In the genomic region with DNA sequence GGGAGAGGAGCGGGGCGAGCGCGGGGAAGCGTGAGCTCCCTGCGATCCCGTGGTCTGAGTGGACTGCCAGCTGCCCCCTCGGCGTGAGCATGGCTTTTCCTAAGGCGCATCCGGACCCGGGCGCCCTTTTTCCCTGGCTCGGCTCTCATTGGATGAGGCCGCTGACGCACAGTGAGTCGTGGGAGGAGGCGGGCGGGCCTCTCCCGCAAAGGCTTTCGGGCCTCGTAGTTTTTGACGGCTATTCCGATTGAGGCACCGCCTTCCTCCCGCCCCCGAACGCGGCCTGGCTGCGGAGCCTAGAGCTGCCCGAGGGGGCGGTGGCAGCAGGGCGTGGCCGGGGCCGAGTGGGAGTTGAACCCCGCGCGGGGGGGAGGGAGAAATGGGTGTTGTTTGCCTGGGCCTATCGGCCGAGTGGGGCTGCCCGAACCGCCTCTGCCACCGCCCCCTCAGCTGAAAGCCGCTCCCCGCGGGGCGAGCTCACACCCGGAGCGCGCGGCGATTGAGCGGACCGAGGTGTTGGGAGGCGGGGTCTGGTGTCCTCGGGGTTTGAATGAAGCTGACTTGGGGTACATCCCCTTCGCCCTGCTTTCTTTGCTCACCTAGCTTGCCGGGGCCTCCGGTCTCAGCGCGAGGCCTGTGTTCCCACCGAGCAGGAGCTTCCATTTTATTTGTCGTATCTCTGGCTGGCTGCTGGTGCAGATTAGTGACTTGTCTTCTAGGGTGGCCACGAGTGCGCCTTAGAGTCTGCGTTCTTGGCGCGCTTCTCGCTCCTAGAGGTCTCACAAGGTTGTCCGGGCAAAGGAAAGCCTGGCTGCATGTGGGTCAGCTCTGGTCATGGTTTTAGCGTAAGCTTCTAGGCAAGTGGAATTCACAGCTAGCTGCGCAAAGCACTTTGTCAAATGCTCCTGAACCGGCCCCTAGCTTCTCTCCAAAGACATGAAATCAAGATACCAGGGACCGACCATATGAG, we compare ENCODE assay signal across 8 mouse cellular contexts. TPM values are rescaled to one million over a fixed set of nuclear protein-coding genes. Genes with fewer than 3 reads are reported as not detected.
A peak's percentile ranks its signal among the peaks of the same experiment; 100 is the strongest.
DNase-seq lines count a peak whose midpoint lies in the region; ATAC-seq and TF ChIP-seq lines count a peak whose summit lies in the region.

No protein-coding gene starts in this region.

- under 1% methylated on average over 73 of the region's 74 CpGs for WGBS in embryonic facial prominence, embryonic 13.5 days
- under 1% methylated on average over 71 of the region's 74 CpGs for WGBS in kidney, adult 2 months
- WGBS in limb, embryonic 12.5 days: 1% methylated on average over 71 of the region's 74 CpGs
- WGBS in midbrain, embryonic 15.5 days: under 1% methylated on average over 73 of the region's 74 CpGs
- under 1% methylated on average over 73 of the region's 74 CpGs for WGBS in spleen, adult 2 months

- peak overlapping the region; percentile 79 for H3K9ac ChIP-seq in embryonic facial prominence, embryonic 13.5 days
- H3K9ac ChIP-seq in limb, embryonic 12.5 days (replicated peaks): peak overlapping the region; percentile 75
- peak overlapping the region; percentile 67 for H3K9ac ChIP-seq in midbrain, embryonic 15.5 days

- TF ChIP-seq CTCF in kidney, adult 2 months (conservative IDR thresholded peaks at IDR 0.05; ENCODE audit: insufficient read depth, insufficient read length, low read depth, low read length): peak; percentile 16; the same call in 1 of the 2 replicates
- no peak for TF ChIP-seq CTCF in spleen, adult 2 months (IDR thresholded peaks at IDR 0.05; ENCODE audit: extremely low read depth, insufficient read depth, insufficient read length, insufficient replicate concordance)

- TF ChIP-seq POLR2A in kidney, adult 2 months (IDR thresholded peaks at IDR 0.05; ENCODE audit: low read depth, low read length): no peak
- TF ChIP-seq POLR2A in spleen, adult 2 months (IDR thresholded peaks at IDR 0.05; ENCODE audit: low read depth, low read length): no peak; the same call in 1 of the 2 replicates

- no peaks in the 10 kb centered on the region for H3K36me3 ChIP-seq in embryonic facial prominence, embryonic 13.5 days
- H3K36me3 ChIP-seq in kidney, adult 2 months (ENCODE audit: control insufficient read depth, insufficient read depth, low read length): no peaks in the 10 kb centered on the region
- H3K36me3 ChIP-seq in limb, embryonic 12.5 days: peaks cover 10% of the 10 kb centered on the region
- H3K36me3 ChIP-seq in midbrain, embryonic 15.5 days (replicated peaks): no peaks in the 10 kb centered on the region
- no peaks in the 10 kb centered on the region for H3K36me3 ChIP-seq in spleen, adult 2 months (ENCODE audit: control insufficient read depth, insufficient read depth, low read length)

- peaks cover 25% of the 10 kb centered on the region for H3K4me1 ChIP-seq in embryonic facial prominence, embryonic 13.5 days
- no peaks in the 10 kb centered on the region for H3K4me1 ChIP-seq in kidney, adult 2 months (ENCODE audit: control insufficient read depth, insufficient read depth, low read length)
- H3K4me1 ChIP-seq in limb, embryonic 12.5 days (replicated peaks): peaks cover 29% of the 10 kb centered on the region
- H3K4me1 ChIP-seq in midbrain, embryonic 15.5 days: peaks cover 30% of the 10 kb centered on the region
- H3K4me1 ChIP-seq in spleen, adult 2 months (ENCODE audit: control insufficient read depth, insufficient read depth, insufficient read length): peaks cover 7% of the 10 kb centered on the region; the same call in 1 of the 2 replicates

- peak overlapping the region; percentile 95 for H3K27ac ChIP-seq in embryonic facial prominence, embryonic 13.5 days
- H3K27ac ChIP-seq in kidney, adult 2 months (ENCODE audit: insufficient read depth, low read depth, low read length): peak overlapping the region; percentile 91
- peak overlapping the region; percentile 98 for H3K27ac ChIP-seq in limb, embryonic 12.5 days
- H3K27ac ChIP-seq in midbrain, embryonic 15.5 days: peak overlapping the region; percentile 96
- peak overlapping the region; percentile 96 for H3K27ac ChIP-seq in spleen, adult 2 months (ENCODE audit: insufficient read depth, low read length)

- peak overlapping the region; percentile 64 for H3K4me2 ChIP-seq in embryonic facial prominence, embryonic 13.5 days
- peak overlapping the region; percentile 79 for H3K4me2 ChIP-seq in limb, embryonic 12.5 days
- peak overlapping the region; percentile 58 for H3K4me2 ChIP-seq in midbrain, embryonic 15.5 days

- ATAC-seq in embryonic facial prominence, embryonic 13.5 days (ENCODE audit: insufficient number of reproducible peaks, insufficient read depth, low FRiP score, low TSS enrichment, low read depth): peak; percentile 88
- peak; percentile 90 for ATAC-seq in limb, embryonic 12.5 days (ENCODE audit: insufficient number of reproducible peaks, insufficient read depth, low FRiP score, low TSS enrichment, low read depth)
- peak; percentile 95 for ATAC-seq in midbrain, embryonic 15.5 days (replicated peaks)

- H3K9me3 ChIP-seq in embryonic facial prominence, embryonic 13.5 days: no peaks in the 10 kb centered on the region
- no peaks in the 10 kb centered on the region for H3K9me3 ChIP-seq in limb, embryonic 12.5 days
- no peaks in the 10 kb centered on the region for H3K9me3 ChIP-seq in midbrain, embryonic 15.5 days

- peak; percentile 99 for DNase-seq in 3134 (ENCODE audit: extremely low read depth, insufficient read length, low spot score)
- peak; percentile 100 for DNase-seq in adrenal gland, postnatal 36 days
- peak; percentile 99 to 100 for DNase-seq in heart, adult 18-20 months
- peak; percentile 100 for DNase-seq in kidney, adult 2 months
- DNase-seq in spleen, adult 2 months (ENCODE audit: low read depth in 1 of 2, low spot score in 2 of 2): peak; percentile 98 to 100

- H3K4me3 ChIP-seq in embryonic facial prominence, embryonic 13.5 days: peak overlapping the region; percentile 86
- H3K4me3 ChIP-seq in kidney, adult 2 months (ENCODE audit: insufficient read depth, low read depth, low read length): peak overlapping the region; percentile 93
- H3K4me3 ChIP-seq in limb, embryonic 12.5 days (replicated peaks): peak overlapping the region; percentile 84
- H3K4me3 ChIP-seq in midbrain, embryonic 15.5 days: peak overlapping the region; percentile 97
- H3K4me3 ChIP-seq in spleen, adult 2 months (ENCODE audit: extremely low read depth, insufficient read depth, insufficient read length): peak overlapping the region; percentile 85

- no peaks in the 10 kb centered on the region for H3K27me3 ChIP-seq in embryonic facial prominence, embryonic 13.5 days
- H3K27me3 ChIP-seq in kidney, adult 2 months (replicated peaks; ENCODE audit: control insufficient read depth, insufficient read depth, low read length): no peaks in the 10 kb centered on the region
- H3K27me3 ChIP-seq in limb, embryonic 12.5 days: no peaks in the 10 kb centered on the region
- H3K27me3 ChIP-seq in midbrain, embryonic 15.5 days (replicated peaks): no peaks in the 10 kb centered on the region
- H3K27me3 ChIP-seq in spleen, adult 2 months (ENCODE audit: control insufficient read depth, insufficient read depth, low read length): no peaks in the 10 kb centered on the region

RNA-seq across cellular contexts. Expression of gene Sp4, which starts 0.9 kb away (rescaled TPM):
- 1 to 10 TPM; 6.1 to 8.6 TPM for total RNA-seq in adrenal gland, postnatal 36 days (2021)
- 8.8 and 9.5 TPM in 2 replicates for polyA plus RNA-seq in embryonic facial prominence, embryonic 13.5 days (2015; fragmentation: Nextera tagmentation; extraction: Ambion mirVana)
- total RNA-seq in heart, adult 18-20 months (2021): 1 to 10 TPM; 9.5 to 9.8 TPM
- 3.3 and 3.8 TPM in 2 replicates for polyA plus RNA-seq in kidney, adult 2 months (2012; rRNA removed)
- 14.5 and 17.1 TPM in 2 replicates for polyA plus RNA-seq in limb, embryonic 12.5 days (2016; fragmentation: Nextera tagmentation; extraction: Ambion mirVana)
- 24.7 and 25.6 TPM in 2 replicates for polyA plus RNA-seq in midbrain, embryonic 15.5 days (2015; fragmentation: Nextera tagmentation; extraction: Ambion mirVana)
- polyA plus RNA-seq in spleen, adult 2 months (2012; rRNA removed): 7.7 and 9.0 TPM in 2 replicates

Comparison
In these comparisons a context has a peak if more than half of its experiments do, and no peak if none do; other contexts are left out.
1. Peak in every context shown above with its lines: DNase-seq, ATAC-seq, H3K4me3 ChIP-seq and H3K27ac ChIP-seq.